Mouse (Mus musculus) midbrain, embryonic 11.5 days (tissue): ENCODE measurements at regions not wholly inside any gene's neighbourhood (a gene's known extent, or its start where the extent isn't known, plus 50 kb on each side); places are given as distances from the start of the nearest gene placed in this dataset.

Source experiments
- ATAC-seq: fragments of 200-750 bp; cut with Nextera tagmentation; 2 replicates; pipeline ENCODE4 v1.8.0; 2017; ENCODE audit warnings: moderate TSS enrichment, moderate library complexity; ENCODE audit not compliant: low FRiP score
- DNase-seq: peaks from one replicate; pipeline ENCODE4 v3.0.0; 2015; ENCODE audit warnings: low spot score; ENCODE audit errors: missing footprints
- H3K27ac ChIP-seq: fragments of 300-500 bp; sonication (generic); 2 replicates; pipeline ENCODE4 v1.5.1; 2014; ENCODE audit warnings: low read depth, low read length
- H3K27me3 ChIP-seq: fragments of 300-500 bp; sonication (generic); 2 replicates; pipeline ENCODE4 v1.6.1; 2014; ENCODE audit warnings: mild to moderate bottlenecking, low read length, moderate library complexity, mixed read lengths; ENCODE audit not compliant: control insufficient read depth, insufficient read depth
- H3K36me3 ChIP-seq: fragments of 300-500 bp; sonication (generic); 2 replicates; pipeline ENCODE4 v1.6.1; 2014; ENCODE audit warnings: mild to moderate bottlenecking, low read length, moderate library complexity, mixed read lengths; ENCODE audit not compliant: control insufficient read depth, insufficient read depth
- H3K4me1 ChIP-seq: fragments of 300-500 bp; sonication (generic); 2 replicates; pipeline ENCODE4 v1.6.1; 2014; ENCODE audit warnings: low read length; ENCODE audit not compliant: control insufficient read depth, insufficient read depth
- H3K4me2 ChIP-seq: fragments of 300-500 bp; sonication (generic); 2 replicates; pipeline ENCODE4 v1.6.1; 2014; ENCODE audit warnings: mild to moderate bottlenecking, moderate library complexity
- H3K4me3 ChIP-seq: fragments of 300-500 bp; sonication (generic); 2 replicates; pipeline ENCODE4 v1.5.1; 2014; ENCODE audit warnings: low read depth, low read length
- H3K9ac ChIP-seq: fragments of 300-500 bp; sonication (generic); 2 replicates; pipeline ENCODE4 v1.6.1; 2014; ENCODE audit warnings: low read length
- H3K9me3 ChIP-seq: fragments of 300-500 bp; sonication (generic); 2 replicates; pipeline ENCODE4 v1.6.1; 2016; ENCODE audit warnings: low read length; ENCODE audit not compliant: control insufficient read depth
- WGBS: fragments of 180-500 bp; shearing (Covaris S2); extraction: QIAGEN DNeasy Blood & Tissue Kit; methylation state at CpG from one replicate; pipeline ENCODE4 v1.1.7; 2014; 5-methylcytosine and 5-hydroxymethylcytosine counted together

GRCm38 (mm10) chr16:9273751-9274300 is 443.9 kb downstream of the 1810013L24Rik start:
- H3K4me1 ChIP-seq = peaks cover 16% of the 10 kb centered on the region
- no peak overlapping the region for H3K27ac ChIP-seq
- H3K4me3 ChIP-seq = no peak overlapping the region
- H3K27me3 ChIP-seq = peaks cover 5% of the 10 kb centered on the region; the same call in 1 of the 2 replicates
- H3K4me2 ChIP-seq = no peak overlapping the region
- 32% methylated on average over 6 of the region's 6 CpGs for WGBS
- DNase-seq (no peak), ATAC-seq (peak; percentile 58; the same call in 1 of the 2 replicates)
- H3K9ac ChIP-seq = no peak overlapping the region
- H3K9me3 ChIP-seq = no peaks in the 10 kb centered on the region
- no peaks in the 10 kb centered on the region for H3K36me3 ChIP-seq

- ATAC-seq = no peak
Measured at GRCm38 (mm10) chr16:9274583-9275100, 444.7 kb downstream of the 1810013L24Rik start.

GRCm38 (mm10) chr16:9275426-9275825 is 445.5 kb downstream of the 1810013L24Rik start:
- peaks cover 3% of the 10 kb centered on the region; the same call in 1 of the 2 replicates for H3K27me3 ChIP-seq
- DNase-seq = no peak
- no peak overlapping the region for H3K4me2 ChIP-seq
- H3K36me3 ChIP-seq = no peaks in the 10 kb centered on the region
- H3K4me1 ChIP-seq = peaks cover 10% of the 10 kb centered on the region
- H3K27ac ChIP-seq = no peak overlapping the region
- H3K4me3 ChIP-seq = no peak overlapping the region
- 60% methylated on average over 4 of the region's 4 CpGs for WGBS
- H3K9me3 ChIP-seq = no peaks in the 10 kb centered on the region
- ATAC-seq = no peak
- no peak overlapping the region for H3K9ac ChIP-seq

More at GRCm38 (mm10) chr16:9274583-9275100, 444.7 kb downstream of the 1810013L24Rik start:
- H3K9ac ChIP-seq = no peak overlapping the region
- H3K9me3 ChIP-seq = no peaks in the 10 kb centered on the region
- H3K36me3 ChIP-seq = no peaks in the 10 kb centered on the region
- no peak overlapping the region for H3K4me3 ChIP-seq
- H3K27me3 ChIP-seq = peaks cover 3% of the 10 kb centered on the region; the same call in 1 of the 2 replicates
- H3K4me1 ChIP-seq = peaks cover 16% of the 10 kb centered on the region
- no peak overlapping the region for H3K4me2 ChIP-seq
- WGBS = 80% methylated on average over 7 of the region's 7 CpGs
- DNase-seq = no peak
- no peak overlapping the region for H3K27ac ChIP-seq

GRCm38 (mm10) chr16:9277064-9277463 is 447.2 kb downstream of the 1810013L24Rik start:
- no peaks in the 10 kb centered on the region for H3K9me3 ChIP-seq
- ATAC-seq = no peak
- WGBS = 87% methylated on average over 1 of the region's 1 CpGs

GRCm38 (mm10) chr16:9279726-9280125 is 449.8 kb downstream of the 1810013L24Rik start:
- Histone ChIP-seq H3K4me3 (no peak overlapping the region), H3K27ac (no peak overlapping the region), H3K9me3 (no peaks in the 10 kb centered on the region), H3K9ac (no peak overlapping the region), H3K36me3 (no peaks in the 10 kb centered on the region), H3K4me2 (no peak overlapping the region), H3K27me3 (no peaks in the 10 kb centered on the region), H3K4me1 (peaks cover 13% of the 10 kb centered on the region)
- 67% methylated on average over 6 of the region's 6 CpGs for WGBS
- no peak for ATAC-seq
- DNase-seq = no peak

More at GRCm38 (mm10) chr16:9277064-9277463, 447.2 kb downstream of the 1810013L24Rik start:
- Histone ChIP-seq H3K4me2 (no peak overlapping the region), H3K36me3 (no peaks in the 10 kb centered on the region), H3K4me1 (peaks cover 20% of the 10 kb centered on the region), H3K9ac (no peak overlapping the region), H3K27me3 (no peaks in the 10 kb centered on the region), H3K27ac (no peak overlapping the region), H3K4me3 (no peak overlapping the region)
- DNase-seq = no peak

- ATAC-seq = 0 out of 2 replicates have a peak, but pooled peaks have one; percentile 33
- Histone ChIP-seq H3K4me2 (no peak overlapping the region), H3K9ac (no peak overlapping the region), H3K27ac (no peak overlapping the region), H3K27me3 (no peaks in the 10 kb centered on the region), H3K4me1 (peaks cover 13% of the 10 kb centered on the region), H3K36me3 (no peaks in the 10 kb centered on the region), H3K9me3 (no peaks in the 10 kb centered on the region), H3K4me3 (no peak overlapping the region)
- no peak for DNase-seq
- 58% methylated on average over 4 of the region's 4 CpGs for WGBS
Measured at GRCm38 (mm10) chr16:9280431-9280830, 450.5 kb downstream of the 1810013L24Rik start.

- Histone ChIP-seq H3K36me3 (no peaks in the 10 kb centered on the region), H3K27me3 (no peaks in the 10 kb centered on the region), H3K9me3 (no peaks in the 10 kb centered on the region), H3K4me2 (no peak overlapping the region), H3K27ac (no peak overlapping the region), H3K4me1 (peaks cover 13% of the 10 kb centered on the region), H3K4me3 (no peak overlapping the region), H3K9ac (no peak overlapping the region)
- peak; percentile 93 for DNase-seq
- 2% methylated on average over 5 of the region's 5 CpGs for WGBS
- ATAC-seq = peak; percentile 92
Measured at GRCm38 (mm10) chr16:9280931-9281330, 451.0 kb downstream of the 1810013L24Rik start.

- DNase-seq = no peak
- Histone ChIP-seq H3K27ac (no peak overlapping the region), H3K9ac (no peak overlapping the region), H3K9me3 (no peaks in the 10 kb centered on the region), H3K4me1 (peaks cover 13% of the 10 kb centered on the region), H3K36me3 (no peaks in the 10 kb centered on the region), H3K27me3 (no peaks in the 10 kb centered on the region), H3K4me2 (no peak overlapping the region), H3K4me3 (no peak overlapping the region)
- WGBS = 51% methylated on average over 3 of the region's 3 CpGs
- no peak for ATAC-seq
Measured at GRCm38 (mm10) chr16:9284423-9284822, 454.5 kb downstream of the 1810013L24Rik start.

- no peaks in the 10 kb centered on the region for H3K36me3 ChIP-seq
Measured at GRCm38 (mm10) chr16:9285921-9286320, 456.0 kb downstream of the 1810013L24Rik start.

More at GRCm38 (mm10) chr16:9285921-9286320, 456.0 kb downstream of the 1810013L24Rik start:
- H3K4me3 ChIP-seq = no peak overlapping the region
- WGBS = 96% methylated on average over 1 of the region's 1 CpGs
- DNase-seq (no peak), ATAC-seq (no peak)
- H3K27me3 ChIP-seq = no peaks in the 10 kb centered on the region
- H3K9me3 ChIP-seq = no peaks in the 10 kb centered on the region
- H3K4me1 ChIP-seq = peaks cover 7% of the 10 kb centered on the region
- H3K9ac ChIP-seq = no peak overlapping the region
- H3K4me2 ChIP-seq = no peak overlapping the region
- no peak overlapping the region for H3K27ac ChIP-seq
